Comparison of ENCODE assay signal across 8 mouse cellular contexts in the genomic region with DNA sequence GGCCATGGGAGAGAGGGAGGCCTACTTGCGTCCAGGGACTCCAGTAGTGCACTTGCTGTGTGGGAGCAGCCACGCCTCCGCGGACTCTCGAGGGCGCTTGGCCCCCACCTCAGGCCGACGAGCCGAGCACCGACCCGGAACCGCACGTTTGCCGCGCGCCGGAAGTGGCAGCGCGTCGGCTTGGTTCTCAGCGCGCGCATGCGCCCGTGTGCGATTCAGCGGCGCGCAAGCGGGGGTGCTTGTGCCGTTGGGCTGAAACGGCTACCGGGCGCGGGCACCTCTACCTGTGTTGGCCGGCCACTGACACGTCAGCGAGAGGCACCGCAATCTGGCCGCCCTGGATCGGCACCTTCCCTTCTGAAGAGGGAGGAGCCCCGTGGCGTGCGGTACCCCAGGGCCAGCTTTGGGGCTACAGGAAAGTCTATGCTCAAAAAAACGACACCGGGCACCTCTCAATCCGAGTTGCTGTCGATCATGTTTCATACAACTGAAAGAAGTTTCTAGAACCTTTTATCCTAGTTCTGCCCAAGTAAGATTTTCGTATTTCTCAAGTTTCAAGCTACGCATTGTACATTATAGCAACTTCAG. TPM values are rescaled to one million over a fixed set of nuclear protein-coding genes. Genes with fewer than 3 reads are reported as not detected.
DNase-seq lines count a peak whose midpoint lies in the region; ATAC-seq lines count a peak whose summit lies in the region.

A gene (minus strand): TSS at position 142 of the 588 bp plus-strand sequence.

- under 1% methylated on average over 48 of the region's 50 CpGs for WGBS in hindbrain, embryonic 16.5 days
- WGBS in macrophage (ENCODE audit: missing documents) = 1% methylated on average over 46 of the region's 50 CpGs

- H3K4me3 ChIP-seq in hindbrain, embryonic 16.5 days (ENCODE audit: low read length) = peak within 1 kb of the TSS; percentile 83
- H3K4me3 ChIP-seq in macrophage (ENCODE audit: inconsistent target) = peak within 1 kb of the TSS; percentile 82

- H3K36me3 ChIP-seq in hindbrain, embryonic 16.5 days (ENCODE audit: control insufficient read depth, insufficient read depth, low read length) = peaks cover 5% of the 10 kb centered on the region
- H3K36me3 ChIP-seq in macrophage (ENCODE audit: inconsistent target) = peaks cover 24% of the 10 kb centered on the region

- peaks cover 7% of the 10 kb centered on the region for H3K4me1 ChIP-seq in hindbrain, embryonic 16.5 days (ENCODE audit: control insufficient read depth, insufficient read depth, low read depth, low read length)

- DNase-seq in T-cell, adult 2 months (ENCODE audit: low spot score) = peak; percentile 90
- peak; percentile 86 to 93 for DNase-seq in cerebellum, postnatal 36 days
- DNase-seq in gastrocnemius, adult 18-20 months (ENCODE audit: low spot score) = peak; percentile 85
- peak; percentile 86 to 92 for DNase-seq in left cerebral cortex, adult 18-20 months (ENCODE audit: low spot score in 2 of 2)
- peak; percentile 92 for DNase-seq in right cerebral cortex, adult 18-20 months
- DNase-seq in urinary bladder, postnatal 10 days (ENCODE audit: low spot score) = peak; percentile 64

- ATAC-seq in hindbrain, embryonic 16.5 days = peak; percentile 99

- H3K79me2 ChIP-seq in macrophage (ENCODE audit: inconsistent target) = peaks cover 18% of the 10 kb centered on the region; the same call in 1 of the 2 replicates

- no peaks in the 10 kb centered on the region for H3K9me3 ChIP-seq in hindbrain, embryonic 16.5 days (ENCODE audit: control insufficient read depth, low read length)

- H3K27me3 ChIP-seq in hindbrain, embryonic 16.5 days (replicated peaks; ENCODE audit: control insufficient read depth, insufficient read depth, low read length) = no peaks in the 10 kb centered on the region

- H3K27ac ChIP-seq in hindbrain, embryonic 16.5 days (ENCODE audit: low read depth, low read length) = peak within 1 kb of the TSS; percentile 80
- peak within 1 kb of the TSS; percentile 50 for H3K27ac ChIP-seq in macrophage

- peak within 1 kb of the TSS; percentile 89 for H3K9ac ChIP-seq in hindbrain, embryonic 16.5 days (ENCODE audit: low read depth, low read length)

- H3K4me2 ChIP-seq in hindbrain, embryonic 16.5 days (ENCODE audit: low read length) = peak within 1 kb of the TSS; percentile 79

RNA-seq across cellular contexts. Expression of the gene that starts here (rescaled TPM):
- 10 to 100 TPM in 1 of 2 experiments, 1 to 10 TPM in 1; 9.1 to 13.7 TPM for total RNA-seq in gastrocnemius, adult 18-20 months (2021)
- 27.1 and 30.2 TPM in 2 replicates for polyA plus RNA-seq in hindbrain, embryonic 16.5 days (2015; fragmentation: Nextera tagmentation; extraction: Ambion mirVana)
- 10 to 100 TPM; 28.3 to 32.2 TPM for total RNA-seq in left cerebral cortex, adult 18-20 months (2021)
- total RNA-seq in macrophage (2018; cell fraction: chromatin; rRNA removed) = 100 to 1,000 TPM in 3 of 26 experiments, 10 to 100 TPM in 23; 20.8 to 113 (median 74.0) TPM
- 10 to 100 TPM in 19 of 26 experiments, 1 to 10 TPM in 7; 5.5 to 16.9 (median 13.1) TPM for total RNA-seq in macrophage (2018; cell fraction: cytosol; rRNA removed)
- total RNA-seq in macrophage (2018; cell fraction: nucleus; rRNA removed) = 10 to 100 TPM in 24 of 26 experiments, 1 to 10 TPM in 2; 8.0 to 67.9 (median 34.1) TPM
- 11.7 to 16.1 TPM (median 12.3 TPM) in 3 replicates for polyA plus RNA-seq in macrophage (2018)

Comparison
In these comparisons a context has a peak if more than half of its experiments do, and no peak if none do; other contexts are left out.
1. Peak in every context shown above with its lines: DNase-seq, ATAC-seq, H3K4me3 ChIP-seq and H3K27ac ChIP-seq.